Comparison of ENCODE assay signal across 8 mouse cellular contexts in genomic region chr1:42691202-42692170, GRCm38 (mm10). TPM values are rescaled to one million over a fixed set of nuclear protein-coding genes. Genes with fewer than 3 reads are reported as not detected.
A peak's percentile ranks its signal among the peaks of the same experiment; 100 is the strongest.
DNase-seq lines count a peak whose midpoint lies in the region; ATAC-seq and TF ChIP-seq lines count a peak whose summit lies in the region.

No protein-coding gene starts in this region.

- no peak overlapping the region for H3K27ac ChIP-seq in intestine, embryonic 14.5 days (ENCODE audit: low read depth)
- H3K27ac ChIP-seq in intestine, embryonic 16.5 days (ENCODE audit: low read length), result no peak overlapping the region
- peak overlapping the region; percentile 77 for H3K27ac ChIP-seq in embryonic facial prominence, embryonic 10.5 days (replicated peaks)
- H3K27ac ChIP-seq in hindbrain, postnatal 0 days, result peak overlapping the region; percentile 92
- no peak overlapping the region for H3K27ac ChIP-seq in limb, embryonic 10.5 days

- peak; percentile 86 for TF ChIP-seq CTCF in hindbrain, postnatal 0 days (IDR thresholded peaks at IDR 0.05; ENCODE audit: low read depth)

- DNase-seq in intestine, embryonic 14.5 days (ENCODE audit: low spot score), result peak; percentile 84
- DNase-seq in ZHBTc4 (ENCODE audit: low read depth, low spot score), result peak; percentile 72
- peak; percentile 80 for DNase-seq in embryonic facial prominence, embryonic 10.5 days (ENCODE audit: low spot score)
- DNase-seq in hindbrain, postnatal 0 days (ENCODE audit: low spot score), result peak; percentile 93
- DNase-seq in limb, embryonic 10.5 days (ENCODE audit: low spot score), result peak; percentile 80
- DNase-seq in retina, adult 2 months (ENCODE audit: low read depth, low spot score), result peak; percentile 29

- peaks cover 98% of the 10 kb centered on the region for H3K27me3 ChIP-seq in intestine, embryonic 14.5 days (replicated peaks; ENCODE audit: control insufficient read depth, insufficient read depth, low read length)
- H3K27me3 ChIP-seq in intestine, embryonic 16.5 days (replicated peaks; ENCODE audit: control insufficient read depth, insufficient read depth, low read length), result peaks cover 72% of the 10 kb centered on the region
- H3K27me3 ChIP-seq in embryonic facial prominence, embryonic 10.5 days (replicated peaks; ENCODE audit: low read depth, poor library complexity, severe bottlenecking), result peaks cover 100% of the 10 kb centered on the region
- no peaks in the 10 kb centered on the region for H3K27me3 ChIP-seq in hindbrain, postnatal 0 days (ENCODE audit: insufficient read depth, low read length)
- peaks cover 100% of the 10 kb centered on the region for H3K27me3 ChIP-seq in limb, embryonic 10.5 days (ENCODE audit: low read depth, poor library complexity, severe bottlenecking)

- H3K4me1 ChIP-seq in intestine, embryonic 14.5 days (replicated peaks; ENCODE audit: control insufficient read depth, insufficient read depth, low read length), result peaks cover 7% of the 10 kb centered on the region; the same call in 1 of the 2 replicates
- H3K4me1 ChIP-seq in intestine, embryonic 16.5 days (ENCODE audit: control insufficient read depth, insufficient read depth, low read length), result peaks cover 19% of the 10 kb centered on the region
- peaks cover 36% of the 10 kb centered on the region for H3K4me1 ChIP-seq in embryonic facial prominence, embryonic 10.5 days
- peaks cover 6% of the 10 kb centered on the region; the same call in 1 of the 2 replicates for H3K4me1 ChIP-seq in hindbrain, postnatal 0 days (ENCODE audit: insufficient read depth, low read length)
- H3K4me1 ChIP-seq in limb, embryonic 10.5 days, result peaks cover 39% of the 10 kb centered on the region

- 2% methylated on average over 9 of the region's 9 CpGs for whole genome bisulfite sequencing in intestine, embryonic 14.5 days
- WGBS in intestine, embryonic 16.5 days, result 2% methylated on average over 9 of the region's 9 CpGs
- 2% methylated on average over 9 of the region's 9 CpGs for WGBS in embryonic facial prominence, embryonic 10.5 days
- 6% methylated on average over 9 of the region's 9 CpGs for WGBS in hindbrain, postnatal 0 days
- 1% methylated on average over 9 of the region's 9 CpGs for WGBS in limb, embryonic 10.5 days

- no peaks in the 10 kb centered on the region for H3K36me3 ChIP-seq in intestine, embryonic 14.5 days (ENCODE audit: control insufficient read depth, insufficient read depth, low read length)
- H3K36me3 ChIP-seq in intestine, embryonic 16.5 days (ENCODE audit: control insufficient read depth, insufficient read depth, low read length), result no peaks in the 10 kb centered on the region
- H3K36me3 ChIP-seq in embryonic facial prominence, embryonic 10.5 days (replicated peaks), result no peaks in the 10 kb centered on the region
- no peaks in the 10 kb centered on the region for H3K36me3 ChIP-seq in hindbrain, postnatal 0 days (ENCODE audit: insufficient read depth, low read length)
- H3K36me3 ChIP-seq in limb, embryonic 10.5 days, result no peaks in the 10 kb centered on the region

- no peak for ATAC-seq in intestine, embryonic 14.5 days (replicated peaks; ENCODE audit: low FRiP score, low TSS enrichment, low read depth)
- no peak for ATAC-seq in intestine, embryonic 16.5 days
- ATAC-seq in hindbrain, postnatal 0 days, result peak; percentile 41
- ATAC-seq in erythroblast, adult 5-6 weeks (replicated peaks; ENCODE audit: low FRiP score, poor library complexity, severe bottlenecking), result no peak

- H3K9me3 ChIP-seq in intestine, embryonic 14.5 days (ENCODE audit: control insufficient read depth, low read length), result no peaks in the 10 kb centered on the region
- H3K9me3 ChIP-seq in intestine, embryonic 16.5 days (ENCODE audit: control insufficient read depth, low read length), result no peaks in the 10 kb centered on the region
- H3K9me3 ChIP-seq in embryonic facial prominence, embryonic 10.5 days, result no peaks in the 10 kb centered on the region
- no peaks in the 10 kb centered on the region for H3K9me3 ChIP-seq in hindbrain, postnatal 0 days (ENCODE audit: low read length)
- no peaks in the 10 kb centered on the region for H3K9me3 ChIP-seq in limb, embryonic 10.5 days (replicated peaks)

- no peak overlapping the region for H3K9ac ChIP-seq in intestine, embryonic 14.5 days (ENCODE audit: low read length)
- H3K9ac ChIP-seq in intestine, embryonic 16.5 days (ENCODE audit: low read depth, low read length), result no peak overlapping the region
- H3K9ac ChIP-seq in hindbrain, postnatal 0 days (replicated peaks; ENCODE audit: low read length), result peak overlapping the region; percentile 4; the same call in 1 of the 2 replicates

- no peak overlapping the region for H3K4me2 ChIP-seq in intestine, embryonic 14.5 days (ENCODE audit: low read length)
- H3K4me2 ChIP-seq in intestine, embryonic 16.5 days (ENCODE audit: low read depth, low read length), result no peak overlapping the region
- H3K4me2 ChIP-seq in hindbrain, postnatal 0 days (ENCODE audit: low read depth, low read length), result peak overlapping the region; percentile 94

- H3K4me3 ChIP-seq in intestine, embryonic 14.5 days (ENCODE audit: low read depth, low read length), result no peak overlapping the region
- H3K4me3 ChIP-seq in intestine, embryonic 16.5 days (ENCODE audit: low read length), result no peak overlapping the region
- peak overlapping the region; percentile 74 for H3K4me3 ChIP-seq in embryonic facial prominence, embryonic 10.5 days
- H3K4me3 ChIP-seq in hindbrain, postnatal 0 days (ENCODE audit: low read length), result peak overlapping the region; percentile 76
- H3K4me3 ChIP-seq in limb, embryonic 10.5 days, result no peak overlapping the region

RNA-seq across cellular contexts. Expression of gene Pou3f3, which starts 4.1 kb away (rescaled TPM):
- polyA plus RNA-seq in intestine, embryonic 14.5 days (2014; fragmentation: Nextera tagmentation; extraction: Ambion mirVana), result 0.24 and 0.28 TPM in 2 replicates
- polyA plus RNA-seq in intestine, embryonic 16.5 days (2015; fragmentation: Nextera tagmentation; extraction: Ambion mirVana), result 0.18 and 0.21 TPM in 2 replicates
- 6.8 and 7.5 TPM in 2 replicates for polyA plus RNA-seq in embryonic facial prominence, embryonic 10.5 days (2016; fragmentation: Nextera tagmentation; extraction: Ambion mirVana)
- total RNA-seq in hindbrain, postnatal 0 days (2014; rRNA removed), result 30.7 and 37.3 TPM in 2 replicates
- polyA plus RNA-seq in hindbrain, postnatal 0 days (2015; fragmentation: Nextera tagmentation; extraction: Ambion mirVana), result 10.3 and 10.6 TPM in 2 replicates
- polyA plus RNA-seq in limb, embryonic 10.5 days (2016; fragmentation: Nextera tagmentation; extraction: Ambion mirVana), result 0.11 TPM in 1 of 2 replicates, not detected in the other
- not detected in 2 replicates for total RNA-seq in erythroblast, adult 5-6 weeks (2015; ENCODE audit: low replicate concordance)
- total RNA-seq in erythroblast, adult 5-6 weeks (2017; ENCODE audit: low replicate concordance), result 0.14 TPM in 1 of 2 replicates, not detected in the other

Comparison
In these comparisons a context has a peak if more than half of its experiments do, and no peak if none do; other contexts are left out.
1. DNase-seq: peak in every context shown above with its lines; median percentile 93 in hindbrain, postnatal 0 days; 84 in intestine, embryonic 14.5 days; 80 in embryonic facial prominence, embryonic 10.5 days; 80 in limb, embryonic 10.5 days; 72 in ZHBTc4; 29 in retina, adult 2 months.
2. H3K27ac ChIP-seq: peak in embryonic facial prominence, embryonic 10.5 days (single experiment) and hindbrain, postnatal 0 days (single experiment); none in intestine, embryonic 14.5 days (single experiment), intestine, embryonic 16.5 days (single experiment) and limb, embryonic 10.5 days (single experiment).
3. H3K4me3 ChIP-seq: peak in embryonic facial prominence, embryonic 10.5 days (single experiment) and hindbrain, postnatal 0 days (single experiment); none in intestine, embryonic 14.5 days (single experiment), intestine, embryonic 16.5 days (single experiment) and limb, embryonic 10.5 days (single experiment).